Mouse (Mus musculus): ENCODE data around the gene Slc25a43. TPM values are rescaled to one million over a fixed set of nuclear protein-coding genes. Genes with fewer than 3 reads are reported as not detected.

Gene Slc25a43
- polyA plus RNA-seq, 1 experiment = 2.7 TPM

DNA sequence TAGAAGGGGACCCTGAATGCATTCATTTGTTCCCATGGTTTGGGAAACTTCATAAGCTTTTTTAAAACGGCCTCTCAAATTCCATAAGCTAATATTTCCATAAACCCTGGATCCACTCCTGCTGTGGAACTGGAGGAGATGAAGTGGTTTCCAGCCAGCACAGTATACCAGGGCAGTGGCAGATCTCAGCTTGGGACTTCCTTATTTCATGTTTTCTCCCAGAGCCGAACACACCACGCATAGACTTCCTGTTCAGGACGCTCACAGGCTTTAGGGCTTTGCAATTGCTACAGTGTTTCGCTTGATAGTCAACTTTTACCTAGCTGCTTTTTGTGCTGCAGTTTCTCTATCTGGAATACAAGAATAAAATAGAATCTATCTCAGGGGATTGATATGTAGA is 59.7 kb downstream of the Slc25a43 start:
- no peak overlapping the region for H3K4me3 ChIP-seq (ENCODE audit: control insufficient read depth, low read depth, low read length)
- TF ChIP-seq CTCF (IDR thresholded peaks at IDR 0.05; ENCODE audit: control insufficient read depth, insufficient read depth, insufficient replicate concordance, low read depth, low read length) (no peak), POLR2A (IDR thresholded peaks at IDR 0.05; ENCODE audit: control insufficient read depth, low read depth, low read length) (no peak)
- no peaks in the 10 kb centered on the region for H3K36me3 ChIP-seq (ENCODE audit: control insufficient read depth, insufficient read depth, low read length)
- H3K4me1 ChIP-seq (ENCODE audit: control insufficient read depth, insufficient read depth, low read length) = no peaks in the 10 kb centered on the region
- no peak overlapping the region for H3K27ac ChIP-seq (ENCODE audit: control insufficient read depth, insufficient read depth, low read depth, low read length)
- H3K27me3 ChIP-seq (ENCODE audit: control insufficient read depth, insufficient read depth, low read length) = no peaks in the 10 kb centered on the region

DNA sequence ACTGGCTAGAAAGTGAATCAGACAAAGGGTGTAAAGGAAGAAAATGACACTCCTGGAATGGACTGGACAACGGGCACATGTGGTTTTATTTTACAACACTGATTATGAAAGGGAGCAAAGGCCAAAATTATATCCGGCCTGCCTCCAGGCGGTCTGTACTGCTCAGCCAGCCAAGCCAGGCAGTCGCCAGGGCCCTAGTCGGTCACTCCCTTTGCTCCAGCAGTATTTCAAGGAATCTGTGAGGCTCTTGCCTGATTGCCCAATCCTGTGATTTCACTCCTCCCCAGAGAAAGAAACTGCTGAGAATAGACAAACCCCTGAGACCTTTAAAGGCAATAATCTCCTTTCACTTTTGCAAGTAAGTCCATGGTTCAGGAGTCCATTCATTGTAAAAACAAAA is 60.7 kb downstream of the Slc25a43 start:
- TF ChIP-seq POLR2A (IDR thresholded peaks at IDR 0.05; ENCODE audit: control insufficient read depth, low read depth, low read length) (no peak), CTCF (IDR thresholded peaks at IDR 0.05; ENCODE audit: control insufficient read depth, insufficient read depth, insufficient replicate concordance, low read depth, low read length) (no peak)
- H3K4me1 ChIP-seq (ENCODE audit: control insufficient read depth, insufficient read depth, low read length) = no peaks in the 10 kb centered on the region
- H3K27ac ChIP-seq (ENCODE audit: control insufficient read depth, insufficient read depth, low read depth, low read length) = no peak overlapping the region
- no peak overlapping the region for H3K4me3 ChIP-seq (ENCODE audit: control insufficient read depth, low read depth, low read length)
- H3K27me3 ChIP-seq (ENCODE audit: control insufficient read depth, insufficient read depth, low read length) = no peaks in the 10 kb centered on the region
- H3K36me3 ChIP-seq (ENCODE audit: control insufficient read depth, insufficient read depth, low read length) = no peaks in the 10 kb centered on the region

DNA sequence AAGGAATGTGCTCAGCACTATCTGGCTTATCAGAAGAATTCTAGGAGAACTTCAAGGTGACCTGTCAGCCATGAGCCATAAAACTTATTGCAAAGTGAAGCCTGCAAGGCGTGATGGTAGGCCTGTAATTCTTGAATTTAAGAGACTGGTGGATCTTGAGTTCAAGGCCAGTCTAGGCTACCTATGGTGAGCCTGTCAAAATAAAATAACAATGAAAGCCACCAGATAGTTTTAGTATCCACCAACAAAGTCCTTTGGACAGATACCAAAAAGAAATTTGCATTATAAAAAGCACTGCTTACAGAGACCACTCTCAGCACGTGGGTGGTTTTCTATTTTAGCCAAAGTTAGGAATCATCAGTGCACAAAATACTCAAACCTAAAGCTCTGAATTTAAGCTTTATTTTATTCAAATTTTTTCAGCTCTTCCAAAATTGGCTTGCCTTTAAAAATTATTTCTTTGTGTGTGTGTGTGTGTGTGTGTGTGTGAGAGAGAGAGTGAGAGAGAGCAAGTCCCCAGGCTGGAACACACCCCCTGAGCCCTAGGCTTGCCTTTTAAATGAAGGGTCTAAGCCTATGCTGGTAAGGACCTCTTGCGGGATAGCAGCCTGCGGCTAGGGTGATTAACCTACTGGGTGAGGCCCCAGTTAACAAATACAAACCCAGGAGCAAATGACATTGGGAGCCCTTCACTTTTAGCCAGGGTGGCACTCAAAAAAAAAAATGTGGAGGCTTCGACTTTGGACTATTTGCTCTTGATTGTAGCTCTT is 62.2 kb downstream of the Slc25a43 start:
- H3K4me3 ChIP-seq (ENCODE audit: control insufficient read depth, low read depth, low read length) = no peak overlapping the region
- H3K4me1 ChIP-seq (ENCODE audit: control insufficient read depth, insufficient read depth, low read length) = no peaks in the 10 kb centered on the region
- no peaks in the 10 kb centered on the region for H3K27me3 ChIP-seq (ENCODE audit: control insufficient read depth, insufficient read depth, low read length)
- no peaks in the 10 kb centered on the region for H3K36me3 ChIP-seq (ENCODE audit: control insufficient read depth, insufficient read depth, low read length)
- TF ChIP-seq POLR2A (IDR thresholded peaks at IDR 0.05; ENCODE audit: control insufficient read depth, low read depth, low read length) (no peak), CTCF (IDR thresholded peaks at IDR 0.05; ENCODE audit: control insufficient read depth, insufficient read depth, insufficient replicate concordance, low read depth, low read length) (no peak)
- H3K27ac ChIP-seq (ENCODE audit: control insufficient read depth, insufficient read depth, low read depth, low read length) = no peak overlapping the region

DNA sequence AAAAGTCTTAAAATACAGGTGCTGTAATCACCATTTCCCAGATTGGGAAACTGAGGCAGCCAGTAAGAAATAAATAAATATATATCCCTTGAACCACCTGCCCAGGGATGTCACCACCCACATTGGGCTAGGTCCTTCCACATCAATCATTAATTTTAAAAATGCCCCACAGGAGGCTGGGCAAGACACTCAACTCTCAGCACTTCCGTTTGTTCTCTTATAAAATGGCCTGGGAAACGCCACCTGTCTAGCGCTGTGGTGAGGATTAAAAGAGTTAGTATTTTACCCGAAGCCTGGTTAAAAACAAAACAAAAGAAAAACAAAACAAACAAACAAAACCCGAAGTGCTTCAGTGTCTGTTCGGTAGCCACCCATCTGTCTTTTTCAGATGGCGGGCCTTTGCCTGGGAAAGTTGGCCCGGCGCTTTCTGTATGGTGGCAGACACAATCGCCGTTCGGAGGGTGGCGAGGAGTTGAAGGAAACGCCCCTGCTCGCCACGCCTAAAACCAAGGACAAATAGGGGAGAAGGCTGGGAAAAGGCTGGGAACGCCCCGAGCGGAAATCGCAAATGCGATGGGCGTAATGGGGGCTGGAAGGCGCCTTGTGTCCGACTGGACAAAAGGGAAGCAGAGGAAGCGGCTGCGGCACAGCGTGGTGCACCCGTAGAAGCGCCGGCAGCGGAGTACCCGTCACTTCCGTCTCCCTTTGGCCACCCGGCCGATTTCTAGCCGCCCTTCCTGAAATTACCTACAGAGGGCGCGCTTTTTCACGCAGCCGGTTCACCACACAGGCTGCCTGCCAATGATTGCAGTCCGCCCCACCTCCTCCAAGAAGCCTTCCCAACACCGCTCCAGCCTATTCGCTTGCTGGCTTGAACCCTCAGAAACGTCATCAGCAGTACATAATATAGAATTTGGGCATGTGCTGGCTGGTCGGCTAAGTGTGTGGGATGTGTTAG is 64.2 kb downstream of the Slc25a43 start:
- TF ChIP-seq POLR2A (IDR thresholded peaks at IDR 0.05; ENCODE audit: control insufficient read depth, low read depth, low read length) (0 out of 2 replicates have a peak, but pooled peaks have one; percentile 11), CTCF (IDR thresholded peaks at IDR 0.05; ENCODE audit: control insufficient read depth, insufficient read depth, insufficient replicate concordance, low read depth, low read length) (peak; percentile 56; the same call in 1 of the 2 replicates)
- H3K36me3 ChIP-seq (ENCODE audit: control insufficient read depth, insufficient read depth, low read length) = no peaks in the 10 kb centered on the region

DNA sequence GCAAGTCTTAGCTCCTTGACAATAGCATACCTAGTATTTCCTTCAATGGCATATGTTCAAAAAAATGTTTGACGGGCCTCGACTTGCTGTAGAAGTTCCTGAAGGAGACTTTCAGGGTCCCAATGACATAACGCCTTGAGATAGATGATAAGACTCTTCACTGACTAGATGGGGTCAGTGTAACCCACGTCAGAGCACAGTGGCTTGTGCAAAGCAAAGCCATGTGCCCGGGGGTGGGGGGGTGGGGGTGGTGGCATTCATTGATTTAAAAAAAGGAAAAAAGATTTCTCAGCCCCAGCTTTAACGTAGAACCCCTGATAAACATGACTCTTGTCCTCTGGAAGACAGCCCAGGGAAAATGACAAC is 64.8 kb downstream of the Slc25a43 start:
- Histone ChIP-seq H3K27ac (ENCODE audit: control insufficient read depth, insufficient read depth, low read depth, low read length) (no peak overlapping the region), H3K4me3 (ENCODE audit: control insufficient read depth, low read depth, low read length) (peak overlapping the region; percentile 66; the same call in 1 of the 2 replicates), H3K4me1 (ENCODE audit: control insufficient read depth, insufficient read depth, low read length) (no peaks in the 10 kb centered on the region), H3K36me3 (ENCODE audit: control insufficient read depth, insufficient read depth, low read length) (no peaks in the 10 kb centered on the region), H3K27me3 (ENCODE audit: control insufficient read depth, insufficient read depth, low read length) (no peaks in the 10 kb centered on the region)
- TF ChIP-seq CTCF (IDR thresholded peaks at IDR 0.05; ENCODE audit: control insufficient read depth, insufficient read depth, insufficient replicate concordance, low read depth, low read length) = no peak
- no peak for TF ChIP-seq POLR2A (IDR thresholded peaks at IDR 0.05; ENCODE audit: control insufficient read depth, low read depth, low read length)

More for the DNA sequence above, 64.2 kb downstream of the Slc25a43 start:
- H3K4me1 ChIP-seq (ENCODE audit: control insufficient read depth, insufficient read depth, low read length) = no peaks in the 10 kb centered on the region
- no peaks in the 10 kb centered on the region for H3K27me3 ChIP-seq (ENCODE audit: control insufficient read depth, insufficient read depth, low read length)
- H3K27ac ChIP-seq (ENCODE audit: control insufficient read depth, insufficient read depth, low read depth, low read length) = peak overlapping the region; percentile 61
- H3K4me3 ChIP-seq (ENCODE audit: control insufficient read depth, low read depth, low read length) = peak overlapping the region; percentile 66

DNA sequence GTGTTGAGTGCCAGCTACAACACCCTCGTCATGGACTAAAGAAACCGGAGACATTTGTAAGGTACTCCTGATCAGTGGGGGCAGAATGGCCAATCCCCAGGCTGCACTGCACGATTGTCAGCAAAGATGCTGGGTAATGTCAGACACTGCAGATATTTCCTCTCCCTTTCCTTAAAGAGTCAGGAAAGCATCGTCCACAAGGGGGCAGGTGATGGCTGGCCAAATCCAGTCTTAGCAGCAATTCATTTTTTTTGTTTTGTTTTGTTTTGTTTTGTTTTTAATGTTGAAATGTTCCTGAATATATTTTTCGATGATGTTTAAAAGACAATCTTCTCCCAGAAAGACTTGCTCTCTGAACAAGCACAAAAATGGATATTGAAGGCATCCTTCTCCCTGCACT is 67.9 kb downstream of the Slc25a43 start:
- Histone ChIP-seq H3K4me3 (ENCODE audit: control insufficient read depth, low read depth, low read length) (no peak overlapping the region), H3K36me3 (ENCODE audit: control insufficient read depth, insufficient read depth, low read length) (no peaks in the 10 kb centered on the region), H3K27ac (ENCODE audit: control insufficient read depth, insufficient read depth, low read depth, low read length) (no peak overlapping the region), H3K27me3 (ENCODE audit: control insufficient read depth, insufficient read depth, low read length) (no peaks in the 10 kb centered on the region), H3K4me1 (ENCODE audit: control insufficient read depth, insufficient read depth, low read length) (no peaks in the 10 kb centered on the region)
- TF ChIP-seq POLR2A (IDR thresholded peaks at IDR 0.05; ENCODE audit: control insufficient read depth, low read depth, low read length) = no peak
- no peak for TF ChIP-seq CTCF (IDR thresholded peaks at IDR 0.05; ENCODE audit: control insufficient read depth, insufficient read depth, insufficient replicate concordance, low read depth, low read length)

All from testis, adult 2 months (tissue).